Mouse (Mus musculus) liver, embryonic 15.5 days (tissue): ENCODE data around the gene U2af2. TPM values are rescaled to one million over a fixed set of nuclear protein-coding genes. Genes with fewer than 3 reads are reported as not detected.
A peak's percentile ranks its signal among the peaks of the same experiment; 100 is the strongest.
"Not testable (repeated sequence)": the region's sequence is repeated elsewhere in the genome, so short reads cannot be mapped to it uniquely, and the experiment has no call there.

Experiments
- ATAC-seq: fragments of 200-750 bp; cut with Nextera tagmentation; 2 replicates; pipeline ENCODE4 v1.8.0; 2017; ENCODE audit warnings: moderate number of reproducible peaks, mild to moderate bottlenecking, moderate library complexity; ENCODE audit not compliant: insufficient read depth
- H3K27ac ChIP-seq: fragments of 300-500 bp; sonication (generic); replicated peaks from 2 replicates; pipeline ENCODE4 v1.5.1; 2015; ENCODE audit warnings: mild to moderate bottlenecking, inconsistent platforms
- H3K27me3 ChIP-seq: fragments of 300-500 bp; sonication (generic); 2 replicates; pipeline ENCODE4 v1.6.1; 2015; ENCODE audit warnings: mild to moderate bottlenecking, inconsistent platforms
- H3K36me3 ChIP-seq: fragments of 300-500 bp; sonication (generic); replicated peaks from 2 replicates; pipeline ENCODE4 v1.6.1; 2015; ENCODE audit warnings: moderate library complexity, mild to moderate bottlenecking, inconsistent platforms
- H3K4me1 ChIP-seq: fragments of 300-500 bp; sonication (generic); replicated peaks from 2 replicates; pipeline ENCODE4 v1.6.1; 2015; ENCODE audit warnings: inconsistent platforms
- H3K4me2 ChIP-seq: fragments of 300-500 bp; sonication (generic); 2 replicates; pipeline ENCODE4 v1.6.1; 2015; ENCODE audit warnings: moderate library complexity, mild to moderate bottlenecking, inconsistent platforms
- H3K4me3 ChIP-seq: fragments of 300-500 bp; sonication (generic); replicated peaks from 2 replicates; pipeline ENCODE4 v1.5.1; 2015; ENCODE audit warnings: mild to moderate bottlenecking, inconsistent platforms
- H3K9ac ChIP-seq: fragments of 300-500 bp; sonication (generic); 2 replicates; pipeline ENCODE4 v1.6.1; 2015; ENCODE audit warnings: moderate library complexity, mild to moderate bottlenecking, inconsistent platforms
- H3K9me3 ChIP-seq: fragments of 300-500 bp; sonication (generic); replicated peaks from 2 replicates; pipeline ENCODE4 v1.6.1; 2016; ENCODE audit warnings: inconsistent platforms
- WGBS: fragments of 180-500 bp; shearing (Covaris S2); methylation state at CpG from one replicate; pipeline ENCODE4 v1.1.7; 2015; ENCODE audit warnings: mixed read lengths; ENCODE audit not compliant: insufficient replicate concordance; 5-methylcytosine and 5-hydroxymethylcytosine counted together
- polyA plus RNA-seq: library from polyadenylated mRNA; unstranded; fragments of >200 nt; fragmentation: Nextera tagmentation; extraction: Ambion mirVana; gene quantifications from 2 replicates; pipeline ENCODE4 v1.2.1, GENCODE M21; 2015

Gene U2af2
- polyA plus RNA-seq: 59.4 and 60.8 TPM in 2 replicates

GRCm38 (mm10) chr7:5061774-5062359, at the start of gene U2af2:
Gene U2af2 (plus strand): TSS chr7:5062143.
- Histone ChIP-seq H3K9ac (peak within 1 kb of the TSS; percentile 93), H3K36me3 (peaks cover 18% of the 10 kb centered on the region), H3K4me1 (peaks cover 56% of the 10 kb centered on the region), H3K4me3 (peak within 1 kb of the TSS; percentile 83), H3K27ac (peak within 1 kb of the TSS; percentile 99), H3K9me3 (no peaks in the 10 kb centered on the region), H3K27me3 (peaks cover 29% of the 10 kb centered on the region), H3K4me2 (peak within 1 kb of the TSS; percentile 98)
- ATAC-seq: peak; percentile 75
- under 1% methylated on average over 65 of the region's 65 CpGs for WGBS

- no peak for ATAC-seq
- H3K27me3 ChIP-seq: no peaks in the 10 kb centered on the region
- no peak overlapping the region for H3K9ac ChIP-seq
- WGBS: 79% methylated on average over 27 of the region's 27 CpGs
- H3K36me3 ChIP-seq: peaks cover 65% of the 10 kb centered on the region
- peak overlapping the region; percentile 93 for H3K4me2 ChIP-seq
- peaks cover 22% of the 10 kb centered on the region for H3K4me1 ChIP-seq
- peak overlapping the region; percentile 77 for H3K4me3 ChIP-seq
- H3K27ac ChIP-seq: no peak overlapping the region; the same call in 1 of the 2 replicates
- no peaks in the 10 kb centered on the region for H3K9me3 ChIP-seq
Observed at GRCm38 (mm10) chr7:5012681-5013513, 49.0 kb upstream of the U2af2 start.

GRCm38 (mm10) chr7:5014251-5015117, 47.5 kb upstream of the U2af2 start, which contains the start of the genes Zfp524 and Fiz1:
Gene Zfp524 (plus strand): TSS chr7:5014415.
Gene Fiz1 (minus strand): TSS chr7:5014697.
- Histone ChIP-seq H3K9me3 (no peaks in the 10 kb centered on the region), H3K4me2 (peak within 1 kb of the TSS; percentile 93), H3K27me3 (no peaks in the 10 kb centered on the region), H3K4me1 (peaks cover 34% of the 10 kb centered on the region), H3K4me3 (peak within 1 kb of the TSS; percentile 77), H3K36me3 (peaks cover 55% of the 10 kb centered on the region), H3K9ac (peak within 1 kb of the TSS; percentile 81), H3K27ac (peak within 1 kb of the TSS; percentile 98)
- WGBS: under 1% methylated on average over 42 of the region's 42 CpGs
- peak; percentile 81 for ATAC-seq

GRCm38 (mm10) chr7:5015118-5016001, 46.6 kb upstream of the U2af2 start, which contains the start of gene Gm44973:
Gene Gm44973 (plus strand): TSS chr7:5015496.
- Histone ChIP-seq H3K27me3 (no peaks in the 10 kb centered on the region), H3K4me1 (peaks cover 36% of the 10 kb centered on the region), H3K27ac (peak within 1 kb of the TSS; percentile 98), H3K36me3 (peaks cover 46% of the 10 kb centered on the region), H3K4me3 (peak within 1 kb of the TSS; percentile 77), H3K9ac (peak within 1 kb of the TSS; percentile 81), H3K9me3 (no peaks in the 10 kb centered on the region), H3K4me2 (peak within 1 kb of the TSS; percentile 93)
- peak; percentile 74 for ATAC-seq
- under 1% methylated on average over 75 of the region's 76 CpGs for WGBS

DNA sequence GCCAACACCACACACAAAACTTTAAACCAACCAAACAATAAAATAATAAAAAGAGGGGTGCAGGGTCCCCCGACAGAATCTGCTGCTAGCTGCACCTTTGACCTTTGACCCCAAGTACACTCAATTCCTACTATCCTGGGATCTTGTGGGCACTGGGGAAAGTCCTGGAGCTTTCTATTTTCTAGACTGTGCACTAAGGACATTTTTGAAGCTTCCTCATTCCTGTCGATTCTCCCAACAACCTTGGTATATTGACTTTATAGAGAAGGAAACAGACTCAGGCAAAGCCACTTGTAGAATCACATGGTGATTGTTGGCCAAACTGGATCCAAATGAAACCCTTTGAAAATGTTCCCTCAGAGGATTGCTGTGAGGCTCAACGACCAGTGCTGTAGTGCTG, 45.9 kb upstream of the U2af2 start:
- H3K27ac ChIP-seq: peak overlapping the region; percentile 98
- peak overlapping the region; percentile 77 for H3K4me3 ChIP-seq
- H3K4me1 ChIP-seq: peaks cover 42% of the 10 kb centered on the region
- WGBS: 41% methylated on average over 3 of the region's 3 CpGs
- no peak for ATAC-seq
- peaks cover 39% of the 10 kb centered on the region for H3K36me3 ChIP-seq
- no peaks in the 10 kb centered on the region for H3K9me3 ChIP-seq
- peak overlapping the region; percentile 81 for H3K9ac ChIP-seq
- no peaks in the 10 kb centered on the region for H3K27me3 ChIP-seq
- H3K4me2 ChIP-seq: peak overlapping the region; percentile 93

- no peak overlapping the region for H3K9ac ChIP-seq
- H3K4me2 ChIP-seq: no peak overlapping the region
- WGBS: 90% methylated on average over 2 of the region's 2 CpGs
- no peak overlapping the region for H3K4me3 ChIP-seq
- no peaks in the 10 kb centered on the region for H3K27me3 ChIP-seq
- H3K36me3 ChIP-seq: peaks cover 30% of the 10 kb centered on the region
- H3K4me1 ChIP-seq: peaks cover 50% of the 10 kb centered on the region
- no peak for ATAC-seq
- H3K27ac ChIP-seq: no peak overlapping the region
- no peaks in the 10 kb centered on the region for H3K9me3 ChIP-seq
Observed at GRCm38 (mm10) chr7:5016920-5017319, 45.0 kb upstream of the U2af2 start.

- Histone ChIP-seq H3K4me1 (peaks cover 55% of the 10 kb centered on the region), H3K4me3 (no peak overlapping the region), H3K36me3 (peaks cover 28% of the 10 kb centered on the region), H3K9me3 (no peaks in the 10 kb centered on the region), H3K4me2 (no peak overlapping the region), H3K27ac (no peak overlapping the region), H3K9ac (no peak overlapping the region), H3K27me3 (no peaks in the 10 kb centered on the region)
- ATAC-seq: no peak
- WGBS: 82% methylated on average over 16 of the region's 16 CpGs
Observed at GRCm38 (mm10) chr7:5017352-5017751, 44.6 kb upstream of the U2af2 start.

DNA sequence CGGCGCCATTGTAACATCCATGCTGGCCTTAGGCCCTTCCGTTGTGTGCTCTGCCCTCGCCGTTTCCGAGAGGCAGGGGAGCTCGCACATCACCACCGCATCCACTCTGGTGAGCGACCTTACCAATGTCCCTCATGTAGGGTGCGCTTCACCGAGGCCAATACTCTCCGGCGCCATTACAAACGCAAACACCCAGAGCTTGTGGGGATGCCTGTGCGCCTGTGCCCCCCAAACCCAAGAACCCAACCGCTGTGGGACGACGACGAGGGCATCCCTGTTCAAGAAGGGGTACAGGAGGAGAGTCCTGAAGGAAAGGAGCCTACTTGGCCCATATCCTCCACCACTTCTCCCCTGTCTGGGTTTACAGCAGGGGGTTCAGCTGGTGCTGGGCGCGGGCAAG, 44.0 kb upstream of the U2af2 start:
- H3K27me3 ChIP-seq: no peaks in the 10 kb centered on the region
- H3K4me3 ChIP-seq: no peak overlapping the region
- H3K4me1 ChIP-seq: peaks cover 57% of the 10 kb centered on the region
- no peak overlapping the region for H3K9ac ChIP-seq
- H3K4me2 ChIP-seq: no peak overlapping the region
- WGBS: 90% methylated on average over 21 of the region's 21 CpGs
- H3K36me3 ChIP-seq: peaks cover 28% of the 10 kb centered on the region
- no peaks in the 10 kb centered on the region for H3K9me3 ChIP-seq
- no peak overlapping the region for H3K27ac ChIP-seq
- no peak for ATAC-seq

- Histone ChIP-seq H3K36me3 (peaks cover 36% of the 10 kb centered on the region), H3K9ac (peak overlapping the region; percentile 94; the same call in 1 of the 2 replicates), H3K27ac (peak overlapping the region; percentile 94), H3K4me1 (peaks cover 45% of the 10 kb centered on the region), H3K4me2 (peak overlapping the region; percentile 78), H3K4me3 (peak overlapping the region; percentile 81)
- WGBS: 20% methylated on average over 8 of the region's 8 CpGs
- not testable (repeated sequence) for H3K9me3 ChIP-seq, H3K27me3 ChIP-seq, ATAC-seq
Observed at GRCm38 (mm10) chr7:5019576-5019975, 42.4 kb upstream of the U2af2 start.
